Mouse (Mus musculus) heart, embryonic 14.5 days (tissue): ENCODE measurements around the gene Cdhr1. TPM values are rescaled to one million over a fixed set of nuclear protein-coding genes. Genes with fewer than 3 reads are reported as not detected.

Source experiments
- ATAC-seq: fragments of 200-750 bp; cut with Nextera tagmentation; 2 replicates; pipeline ENCODE4 v1.8.0; 2017; ENCODE audit warnings: low read depth, moderate TSS enrichment; ENCODE audit not compliant: insufficient number of reproducible peaks, insufficient read depth, low FRiP score
- H3K27ac ChIP-seq, 2 experiments: fragments of 200-500 bp in 1 of 2; fragments of 300-500 bp in 1 of 2; sonication (generic) in 1 of 2; replicated peaks in 1 of 2; 2 replicates each; pipeline ENCODE4 v1.5.1; 2012 to 2014; ENCODE audit warnings: low read depth in 2 of 2, low read length in 2 of 2, control low read depth in 1 of 2, mild to moderate bottlenecking in 1 of 2, mixed read lengths in 1 of 2; ENCODE audit not compliant: control insufficient read depth in 1 of 2, insufficient read depth in 1 of 2
- H3K27me3 ChIP-seq: fragments of 300-500 bp; sonication (generic); 2 replicates; pipeline ENCODE4 v1.6.1; 2014; ENCODE audit warnings: mild to moderate bottlenecking, low read length, control low read depth; ENCODE audit not compliant: control insufficient read depth, insufficient read depth
- H3K36me3 ChIP-seq: fragments of 300-500 bp; sonication (generic); 2 replicates; pipeline ENCODE4 v1.6.1; 2014; ENCODE audit warnings: mild to moderate bottlenecking, control low read depth, low read length, mixed read lengths; ENCODE audit not compliant: control insufficient read depth, insufficient read depth
- H3K4me1 ChIP-seq, 2 experiments: fragments of 200-500 bp in 1 of 2; fragments of 300-500 bp in 1 of 2; sonication (generic) in 1 of 2; 2 replicates each; pipeline ENCODE4 v1.6.1; 2012 to 2014; ENCODE audit warnings: low read length in 2 of 2, control low read depth in 1 of 2, mixed read lengths in 1 of 2; ENCODE audit not compliant: control insufficient read depth in 2 of 2, insufficient read depth in 2 of 2
- H3K4me2 ChIP-seq: fragments of 300-500 bp; sonication (generic); 2 replicates; pipeline ENCODE4 v1.6.1; 2014; ENCODE audit warnings: mild to moderate bottlenecking, low read length
- H3K4me3 ChIP-seq, 2 experiments: fragments of 200-500 bp in 1 of 2; fragments of 300-500 bp in 1 of 2; sonication (generic) in 1 of 2; 2 replicates each; pipeline ENCODE4 v1.5.1; 2012 to 2014; ENCODE audit warnings: low read length in 2 of 2, mild to moderate bottlenecking in 2 of 2, control low read depth in 1 of 2, low read depth in 1 of 2, moderate library complexity in 1 of 2; ENCODE audit not compliant: control insufficient read depth in 1 of 2, insufficient read depth in 1 of 2
- H3K9ac ChIP-seq: fragments of 300-500 bp; sonication (generic); 2 replicates; pipeline ENCODE4 v1.6.1; 2014; ENCODE audit warnings: mild to moderate bottlenecking, low read length
- H3K9me3 ChIP-seq: fragments of 300-500 bp; sonication (generic); 2 replicates; pipeline ENCODE4 v1.6.1; 2016; ENCODE audit warnings: low read length, control low read depth; ENCODE audit not compliant: control insufficient read depth
- WGBS: fragments of 180-500 bp; shearing (Covaris S2); extraction: QIAGEN DNeasy Blood & Tissue Kit; methylation state at CpG from one replicate; pipeline ENCODE4 v1.1.7; 2014; 5-methylcytosine and 5-hydroxymethylcytosine counted together
- polyA plus RNA-seq: library from polyadenylated mRNA; unstranded; fragments of >200 nt; fragmentation: Nextera tagmentation; extraction: Ambion mirVana; gene quantifications from 2 replicates; pipeline ENCODE4 v1.2.1, GENCODE M21; 2014

The Cdhr1 gene
- polyA plus RNA-seq, 1 experiment from 2014 or later: 0.22 TPM

DNA sequence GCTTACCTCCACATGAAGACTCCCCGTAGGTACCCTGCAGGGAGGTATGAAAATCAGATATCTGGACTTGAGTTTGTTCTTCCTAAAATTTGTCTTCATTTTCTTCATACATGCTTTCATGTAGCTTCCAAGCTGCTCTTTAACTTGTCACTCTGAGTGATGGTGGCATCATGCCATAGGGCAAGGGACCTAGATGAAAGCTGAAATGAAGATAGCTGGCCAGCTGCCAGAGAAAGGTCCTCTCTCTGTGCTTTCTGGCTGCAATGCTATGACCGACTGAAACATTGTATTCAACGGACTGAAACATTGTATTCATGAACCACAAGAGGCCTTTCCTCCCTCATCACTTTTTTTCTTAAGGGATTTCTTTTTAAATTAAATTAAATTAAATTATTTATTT is 69.6 kb downstream of the Cdhr1 start:
- no peak overlapping the region for H3K4me3 ChIP-seq
- no peak for ATAC-seq
- H3K9me3 ChIP-seq: no peaks in the 10 kb centered on the region
- H3K27me3 ChIP-seq: no peaks in the 10 kb centered on the region
- H3K27ac ChIP-seq: no peak overlapping the region
- no peaks in the 10 kb centered on the region for H3K36me3 ChIP-seq
- H3K4me2 ChIP-seq: no peak overlapping the region
- H3K9ac ChIP-seq: no peak overlapping the region
- 80% methylated on average over 3 of the region's 3 CpGs for WGBS
- H3K4me1 ChIP-seq: no peaks in the 10 kb centered on the region

DNA sequence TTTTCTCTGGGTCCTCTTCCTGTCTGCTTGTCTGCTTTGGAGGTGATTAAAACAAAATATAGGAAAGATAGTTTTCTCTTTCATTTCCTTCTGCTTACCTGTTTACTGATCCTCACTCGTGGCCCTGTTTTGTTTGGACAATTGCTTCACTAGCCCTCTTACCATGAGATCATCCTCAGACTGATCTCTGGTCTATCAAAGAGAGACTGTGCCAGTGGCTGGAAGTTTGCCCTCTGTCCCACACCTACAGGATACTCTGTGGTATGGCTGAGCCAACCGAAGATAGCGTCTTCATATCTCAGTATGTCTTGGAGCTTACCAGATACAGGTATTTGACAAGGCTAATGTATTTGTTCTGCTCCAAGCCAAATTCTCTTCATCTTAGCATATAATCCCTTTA is 70.2 kb downstream of the Cdhr1 start:
- no peak overlapping the region for H3K9ac ChIP-seq
- WGBS: 94% methylated on average over 3 of the region's 3 CpGs
- H3K36me3 ChIP-seq: no peaks in the 10 kb centered on the region
- no peaks in the 10 kb centered on the region for H3K4me1 ChIP-seq
- no peaks in the 10 kb centered on the region for H3K27me3 ChIP-seq
- H3K4me2 ChIP-seq: no peak overlapping the region
- no peaks in the 10 kb centered on the region for H3K9me3 ChIP-seq
- ATAC-seq: no peak
- H3K27ac ChIP-seq: no peak overlapping the region
- no peak overlapping the region for H3K4me3 ChIP-seq

Other genes starting within 250 kb of the Cdhr1 start
- 61.8 and 64.3 TPM in 2 replicates for gene Ccser2, start 129.6 kb downstream of the Cdhr1 start, polyA plus RNA-seq
- gene Rgr, start 49.4 kb downstream of the Cdhr1 start, polyA plus RNA-seq: not detected in 2 replicates
- not detected in 2 replicates for gene Lrit1, start 43.5 kb downstream of the Cdhr1 start, polyA plus RNA-seq
- gene Lrit2, start 30.4 kb downstream of the Cdhr1 start, polyA plus RNA-seq: not detected in 2 replicates
- 1.5 and 1.9 TPM in 2 replicates for gene 2610528A11Rik, start 15.7 kb upstream of the Cdhr1 start, polyA plus RNA-seq
- 385 and 403 TPM in 2 replicates for gene Ghitm, start 36.9 kb upstream of the Cdhr1 start, polyA plus RNA-seq